Mouse (Mus musculus) neural tube, embryonic 13.5 days (tissue): Measurements from ENCODE around the gene Zfp787. TPM values are rescaled to one million over a fixed set of nuclear protein-coding genes. Genes with fewer than 3 reads are reported as not detected.

ENCODE experiments used
- ATAC-seq: fragments of 200-750 bp; cut with Nextera tagmentation; 2 replicates; pipeline ENCODE4 v1.8.0; 2017; ENCODE audit warnings: low read depth, mild to moderate bottlenecking, moderate TSS enrichment, moderate library complexity
- H3K27ac ChIP-seq: fragments of 300-500 bp; sonication (generic); replicated peaks from 2 replicates; pipeline ENCODE4 v1.5.1; 2015; ENCODE audit warnings: moderate library complexity, mild to moderate bottlenecking, inconsistent platforms
- H3K27me3 ChIP-seq: fragments of 300-500 bp; sonication (generic); 2 replicates; pipeline ENCODE4 v1.6.1; 2015; ENCODE audit warnings: mild to moderate bottlenecking, inconsistent platforms
- H3K36me3 ChIP-seq: fragments of 300-500 bp; sonication (generic); 2 replicates; pipeline ENCODE4 v1.6.1; 2015; ENCODE audit warnings: mild to moderate bottlenecking, inconsistent platforms
- H3K4me1 ChIP-seq: fragments of 300-500 bp; sonication (generic); replicated peaks from 2 replicates; pipeline ENCODE4 v1.6.1; 2015; ENCODE audit warnings: inconsistent platforms
- H3K4me2 ChIP-seq: fragments of 300-500 bp; sonication (generic); 2 replicates; pipeline ENCODE4 v1.6.1; 2015; ENCODE audit warnings: inconsistent platforms, mild to moderate bottlenecking, moderate library complexity
- H3K4me3 ChIP-seq: fragments of 300-500 bp; sonication (generic); 2 replicates; pipeline ENCODE4 v1.5.1; 2015; ENCODE audit warnings: mild to moderate bottlenecking, inconsistent platforms
- H3K9ac ChIP-seq: fragments of 300-500 bp; sonication (generic); 2 replicates; pipeline ENCODE4 v1.6.1; 2015; ENCODE audit warnings: moderate library complexity, mild to moderate bottlenecking, inconsistent platforms
- H3K9me3 ChIP-seq: fragments of 300-500 bp; sonication (generic); 2 replicates; pipeline ENCODE4 v1.6.1; 2016; ENCODE audit warnings: inconsistent platforms
- WGBS: fragments of 180-500 bp; shearing (Covaris S2); methylation state at CpG from one replicate; pipeline ENCODE4 v1.1.7; 2015; 5-methylcytosine and 5-hydroxymethylcytosine counted together
- polyA plus RNA-seq: library from polyadenylated mRNA; unstranded; fragments of >200 nt; fragmentation: Nextera tagmentation; extraction: Ambion mirVana; gene quantifications from 2 replicates; pipeline ENCODE4 v1.2.1, GENCODE M21; 2015

Gene Zfp787
- 23.0 and 23.7 TPM in 2 replicates for polyA plus RNA-seq

- peak within 1 kb of the TSS; percentile 92 for H3K9ac ChIP-seq
- H3K27ac ChIP-seq: peak within 1 kb of the TSS; percentile 97
- H3K4me3 ChIP-seq: peak within 1 kb of the TSS; percentile 83
- ATAC-seq: peak; percentile 98
- WGBS: under 1% methylated on average over 49 of the region's 54 CpGs
- H3K9me3 ChIP-seq: no peaks in the 10 kb centered on the region
- peaks cover 42% of the 10 kb centered on the region for H3K4me1 ChIP-seq
- peak within 1 kb of the TSS; percentile 96 for H3K4me2 ChIP-seq
- no peaks in the 10 kb centered on the region for H3K36me3 ChIP-seq
- no peaks in the 10 kb centered on the region for H3K27me3 ChIP-seq
Observed at GRCm38 (mm10) chr7:6155901-6156411, at the start of gene Zfp787. TSS of gene Zfp787 (minus strand) at chr7:6155997.

- no peak overlapping the region for H3K4me2 ChIP-seq
- H3K27ac ChIP-seq: no peak overlapping the region
- no peaks in the 10 kb centered on the region for H3K27me3 ChIP-seq
- no peak overlapping the region for H3K4me3 ChIP-seq
- no peak for ATAC-seq
- peaks cover 7% of the 10 kb centered on the region; the same call in 1 of the 2 replicates for H3K9me3 ChIP-seq
- WGBS: 81% methylated on average over 3 of the region's 3 CpGs
- no peaks in the 10 kb centered on the region for H3K36me3 ChIP-seq
- H3K4me1 ChIP-seq: no peaks in the 10 kb centered on the region
- no peak overlapping the region for H3K9ac ChIP-seq
Observed at GRCm38 (mm10) chr7:6204200-6204599, 48.4 kb upstream of the Zfp787 start.

DNA sequence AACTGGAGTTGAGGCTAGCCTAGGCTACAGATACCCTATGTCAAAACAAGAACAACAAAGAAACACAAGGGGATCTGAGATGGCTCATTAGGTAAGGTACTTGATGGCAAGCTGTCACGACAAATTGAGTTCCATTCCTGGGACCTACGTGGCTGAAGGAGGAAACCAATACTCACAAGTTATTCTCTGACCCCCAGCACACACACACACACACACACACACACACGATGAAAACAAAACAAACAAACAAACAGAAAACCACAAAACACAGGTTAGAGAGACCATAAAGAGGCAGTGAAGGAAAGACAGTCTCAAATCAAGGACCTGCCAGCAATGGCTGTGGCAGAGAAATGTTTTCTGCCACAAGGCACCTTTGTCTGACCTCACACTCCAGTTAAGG lies 41.0 kb upstream of the Zfp787 start, which contains the start of gene Galp:
Gene Galp (plus strand): TSS at position 301 of the 400 bp plus-strand sequence.
- Histone ChIP-seq H3K27me3 (no peaks in the 10 kb centered on the region), H3K27ac (no peak within 1 kb of the TSS), H3K4me2 (no peak within 1 kb of the TSS), H3K36me3 (no peaks in the 10 kb centered on the region), H3K9ac (no peak within 1 kb of the TSS), H3K4me1 (no peaks in the 10 kb centered on the region), H3K9me3 (peaks cover 7% of the 10 kb centered on the region; the same call in 1 of the 2 replicates), H3K4me3 (no peak within 1 kb of the TSS)
- WGBS: 68% methylated on average over 3 of the region's 3 CpGs
- ATAC-seq: no peak

DNA sequence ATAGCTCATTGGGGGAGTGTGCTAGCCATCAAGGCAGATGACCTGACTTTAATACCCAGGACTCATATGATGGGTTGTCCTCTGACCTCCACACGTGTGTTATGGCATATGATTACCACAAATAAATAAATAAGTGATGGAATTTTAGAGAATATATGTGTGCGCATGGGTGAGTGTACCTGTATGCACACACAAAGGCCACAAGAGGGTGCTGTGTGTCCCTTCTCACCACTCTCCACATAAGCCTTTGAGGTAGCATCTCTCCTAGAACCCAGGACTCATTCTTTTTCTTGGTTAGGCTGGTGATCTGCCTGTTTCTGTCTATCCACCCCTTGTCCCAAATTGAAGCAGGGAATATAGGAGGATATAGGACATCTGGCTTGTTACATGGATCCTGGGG lies 40.0 kb upstream of the Zfp787 start:
- H3K9me3 ChIP-seq: peaks cover 7% of the 10 kb centered on the region; the same call in 1 of the 2 replicates
- no peaks in the 10 kb centered on the region for H3K27me3 ChIP-seq
- ATAC-seq: no peak
- no peak overlapping the region for H3K9ac ChIP-seq
- no peaks in the 10 kb centered on the region for H3K36me3 ChIP-seq
- H3K4me3 ChIP-seq: no peak overlapping the region
- WGBS: 49% methylated on average over 2 of the region's 2 CpGs
- no peaks in the 10 kb centered on the region for H3K4me1 ChIP-seq
- no peak overlapping the region for H3K4me2 ChIP-seq
- no peak overlapping the region for H3K27ac ChIP-seq

DNA sequence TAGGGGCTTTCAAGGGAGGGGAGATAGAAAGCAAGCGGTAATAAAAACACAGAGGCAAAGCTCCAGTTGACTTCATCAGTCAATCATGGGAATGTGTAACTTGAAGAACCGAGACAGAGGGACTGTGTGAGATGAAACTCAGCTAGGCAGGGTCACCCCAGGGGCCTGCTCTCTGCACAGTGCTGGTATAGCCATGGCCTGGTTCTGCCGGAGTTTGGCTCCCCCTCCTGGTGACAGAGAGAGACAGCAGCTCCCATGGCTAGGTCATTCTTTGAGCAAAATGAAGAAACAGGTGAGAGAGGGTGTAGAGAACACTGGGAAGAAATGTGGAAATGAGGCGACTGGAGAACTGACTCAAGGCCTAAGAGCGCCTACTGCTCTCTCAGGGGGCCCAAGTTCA lies 38.3 kb upstream of the Zfp787 start:
- no peaks in the 10 kb centered on the region for H3K4me1 ChIP-seq
- H3K27ac ChIP-seq: no peak overlapping the region
- ATAC-seq: peak; percentile 74
- H3K27me3 ChIP-seq: no peaks in the 10 kb centered on the region
- no peak overlapping the region for H3K4me3 ChIP-seq
- 21% methylated on average over 5 of the region's 5 CpGs for WGBS
- H3K4me2 ChIP-seq: no peak overlapping the region
- no peak overlapping the region for H3K9ac ChIP-seq
- peaks cover 15% of the 10 kb centered on the region for H3K36me3 ChIP-seq
- H3K9me3 ChIP-seq: no peaks in the 10 kb centered on the region

DNA sequence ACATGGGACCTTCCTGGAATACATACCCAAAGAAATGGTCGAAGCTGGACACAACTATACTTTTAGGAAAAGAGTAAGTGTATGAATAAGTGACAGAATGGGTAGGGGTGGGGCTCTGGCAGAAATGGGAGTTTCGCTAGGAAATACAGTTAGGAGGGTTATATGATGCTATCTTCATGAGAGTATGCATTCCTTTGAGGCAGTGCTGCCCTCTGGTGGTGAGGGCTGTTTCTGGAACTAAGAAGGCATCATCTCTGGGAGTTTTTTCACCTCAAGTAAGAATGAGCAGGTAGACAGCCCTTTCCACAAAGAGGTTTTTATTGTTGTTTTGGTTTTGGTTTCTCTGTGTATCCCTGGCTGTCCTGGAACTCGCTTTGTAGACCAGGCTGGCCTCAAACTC lies 35.6 kb upstream of the Zfp787 start:
- no peak for ATAC-seq
- WGBS: 36% methylated on average over 3 of the region's 3 CpGs
- no peak overlapping the region for H3K27ac ChIP-seq

DNA sequence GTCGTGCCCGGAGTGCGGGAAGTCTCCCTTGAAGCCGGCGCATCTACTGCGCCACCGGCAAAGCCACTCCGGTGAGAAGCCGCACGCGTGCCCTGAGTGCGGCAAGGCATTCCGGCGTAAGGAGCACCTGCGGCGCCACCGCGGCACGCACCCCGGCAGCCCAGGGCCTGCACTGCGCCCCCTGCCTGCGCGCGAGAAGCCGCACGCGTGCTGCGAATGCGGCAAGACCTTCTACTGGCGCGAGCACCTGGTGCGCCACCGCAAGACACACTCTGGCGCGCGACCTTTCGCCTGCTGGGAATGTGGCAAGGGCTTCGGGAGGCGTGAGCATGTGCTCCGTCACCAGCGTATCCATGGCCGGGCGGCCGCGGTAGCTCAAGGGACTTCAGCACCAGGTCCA lies 33.7 kb upstream of the Zfp787 start:
- no peak overlapping the region for H3K9ac ChIP-seq
- H3K9me3 ChIP-seq: no peaks in the 10 kb centered on the region
- H3K27ac ChIP-seq: no peak overlapping the region
- no peaks in the 10 kb centered on the region for H3K4me1 ChIP-seq
- no peak overlapping the region for H3K4me2 ChIP-seq
- 29% methylated on average over 45 of the region's 45 CpGs for WGBS
- peaks cover 59% of the 10 kb centered on the region for H3K36me3 ChIP-seq
- no peak for ATAC-seq
- H3K27me3 ChIP-seq: no peaks in the 10 kb centered on the region
- H3K4me3 ChIP-seq: no peak overlapping the region

More for the DNA sequence above, 35.6 kb upstream of the Zfp787 start:
- Histone ChIP-seq H3K4me2 (no peak overlapping the region), H3K4me3 (no peak overlapping the region), H3K27me3 (no peaks in the 10 kb centered on the region), H3K36me3 (peaks cover 42% of the 10 kb centered on the region), H3K4me1 (no peaks in the 10 kb centered on the region), H3K9ac (no peak overlapping the region), H3K9me3 (no peaks in the 10 kb centered on the region)

DNA sequence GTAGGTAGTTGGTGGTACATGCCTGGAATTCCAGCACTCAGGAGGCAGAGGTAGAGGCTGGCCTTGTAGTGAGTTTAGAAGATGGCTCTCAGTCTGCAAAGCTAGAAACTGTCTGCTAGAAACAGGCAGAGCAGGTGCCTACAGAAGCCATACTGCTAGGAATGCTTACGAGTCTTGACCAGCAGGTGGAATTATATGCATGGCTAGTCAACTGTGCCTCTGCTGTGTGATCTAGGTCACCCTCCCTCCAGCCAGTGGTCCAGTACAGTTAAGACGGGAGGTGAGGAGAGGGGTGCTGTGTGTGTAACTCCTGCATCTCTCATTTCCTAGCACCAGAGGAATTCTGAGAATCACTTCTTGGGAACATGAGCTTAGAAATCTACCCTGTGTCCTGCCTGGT lies 31.0 kb upstream of the Zfp787 start:
- Histone ChIP-seq H3K4me2 (no peak overlapping the region), H3K27me3 (no peaks in the 10 kb centered on the region), H3K4me3 (no peak overlapping the region), H3K9me3 (no peaks in the 10 kb centered on the region), H3K27ac (no peak overlapping the region), H3K36me3 (peaks cover 78% of the 10 kb centered on the region), H3K9ac (no peak overlapping the region), H3K4me1 (no peaks in the 10 kb centered on the region)
- WGBS: 86% methylated on average over 2 of the region's 2 CpGs
- ATAC-seq: no peak

DNA sequence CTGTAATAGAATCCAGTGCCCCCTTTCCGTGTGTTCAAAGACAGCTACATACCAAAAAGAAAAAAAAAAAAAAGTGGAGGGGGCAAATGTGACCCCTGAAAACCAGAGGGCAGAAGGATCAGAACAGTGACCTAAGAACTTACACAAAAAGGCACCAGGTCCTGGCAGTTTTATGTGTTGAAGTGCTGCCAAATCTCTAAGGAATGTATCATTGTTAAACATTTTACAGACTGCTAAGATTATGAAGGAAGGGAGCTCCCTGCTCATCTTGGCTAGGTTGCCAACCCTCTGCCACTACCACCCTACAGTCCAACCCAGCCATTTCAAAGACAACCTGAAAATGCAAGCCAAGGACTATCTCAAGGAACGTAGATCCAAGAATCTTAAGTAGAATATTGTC lies 30.4 kb upstream of the Zfp787 start:
- whole genome bisulfite sequencing: 90% methylated on average over 2 of the region's 2 CpGs
- ATAC-seq: no peak
- no peaks in the 10 kb centered on the region for H3K9me3 ChIP-seq
- H3K4me3 ChIP-seq: no peak overlapping the region
- H3K4me2 ChIP-seq: no peak overlapping the region
- no peak overlapping the region for H3K27ac ChIP-seq
- H3K4me1 ChIP-seq: no peaks in the 10 kb centered on the region
- no peak overlapping the region for H3K9ac ChIP-seq
- no peaks in the 10 kb centered on the region for H3K27me3 ChIP-seq
- H3K36me3 ChIP-seq: peaks cover 79% of the 10 kb centered on the region

DNA sequence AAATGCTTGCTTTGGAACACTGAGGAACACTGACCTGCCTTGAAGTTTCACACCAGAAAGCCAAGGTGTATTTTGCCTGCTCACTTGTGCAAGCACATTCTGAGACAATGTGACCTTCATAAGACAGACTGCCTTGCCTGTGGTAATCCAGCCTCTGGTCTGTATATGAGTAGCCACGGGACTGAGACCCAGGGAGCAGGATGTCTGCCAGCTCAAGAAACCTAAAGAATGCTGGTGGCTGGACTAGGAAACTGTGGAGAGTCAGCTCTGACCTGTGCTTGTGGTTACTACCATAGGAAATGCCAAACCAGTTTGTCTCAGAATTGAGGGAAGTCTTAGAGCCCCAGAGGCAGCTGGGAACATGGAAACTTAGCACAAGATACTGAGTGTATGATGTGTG lies 29.6 kb upstream of the Zfp787 start:
- no peak overlapping the region for H3K4me2 ChIP-seq
- H3K36me3 ChIP-seq: peaks cover 82% of the 10 kb centered on the region
- H3K27me3 ChIP-seq: no peaks in the 10 kb centered on the region
- H3K9me3 ChIP-seq: no peaks in the 10 kb centered on the region
- H3K27ac ChIP-seq: no peak overlapping the region
- 97% methylated on average over 1 of the region's 1 CpGs for WGBS
- no peak overlapping the region for H3K4me3 ChIP-seq
- H3K4me1 ChIP-seq: no peaks in the 10 kb centered on the region
- no peak for ATAC-seq
- no peak overlapping the region for H3K9ac ChIP-seq

DNA sequence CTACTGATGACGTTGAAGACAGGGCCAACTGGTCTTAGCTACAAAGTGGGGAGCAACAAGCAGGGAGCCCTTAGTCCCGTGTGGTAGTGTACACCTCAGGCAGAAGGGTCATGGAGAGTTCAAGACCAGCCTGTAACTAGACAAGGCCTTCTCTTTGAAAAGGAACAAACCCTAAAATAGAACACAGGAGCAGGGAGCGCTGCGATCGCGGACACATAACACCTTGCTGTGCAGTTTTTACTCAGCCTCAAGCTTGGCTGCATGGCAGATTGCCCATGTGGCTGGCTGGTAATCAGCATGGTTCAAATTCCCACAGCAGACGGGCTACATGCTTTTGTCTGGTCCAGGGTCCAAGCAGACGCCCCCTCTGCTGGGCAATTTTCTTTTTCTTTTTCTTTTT lies 28.7 kb upstream of the Zfp787 start:
- Histone ChIP-seq H3K4me3 (no peak overlapping the region), H3K4me2 (no peak overlapping the region), H3K36me3 (peaks cover 79% of the 10 kb centered on the region), H3K27ac (no peak overlapping the region), H3K9ac (no peak overlapping the region), H3K9me3 (no peaks in the 10 kb centered on the region), H3K27me3 (no peaks in the 10 kb centered on the region), H3K4me1 (no peaks in the 10 kb centered on the region)
- no peak for ATAC-seq
- WGBS: 89% methylated on average over 8 of the region's 8 CpGs

DNA sequence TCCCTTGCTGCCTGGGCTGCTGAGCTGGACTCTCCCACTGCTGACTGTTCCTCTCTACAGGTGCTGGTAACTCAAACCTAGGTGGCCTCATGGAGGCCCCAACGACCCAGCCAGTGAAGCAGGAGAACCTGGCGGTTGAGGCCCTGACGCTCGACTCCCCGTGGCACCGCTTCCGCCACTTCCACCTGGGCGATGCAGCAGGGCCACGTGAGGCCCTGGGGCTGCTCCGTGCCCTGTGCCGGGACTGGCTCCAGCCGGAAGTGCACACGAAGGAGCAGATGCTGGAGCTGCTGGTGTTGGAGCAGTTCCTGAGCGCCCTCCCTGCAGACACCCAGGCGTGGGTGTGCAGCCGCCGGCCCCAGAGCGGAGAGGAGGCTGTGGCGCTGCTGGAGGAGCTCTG lies 28.0 kb upstream of the Zfp787 start:
- Histone ChIP-seq H3K27me3 (no peaks in the 10 kb centered on the region), H3K9me3 (no peaks in the 10 kb centered on the region), H3K27ac (no peak overlapping the region), H3K4me2 (no peak overlapping the region), H3K4me1 (no peaks in the 10 kb centered on the region), H3K36me3 (peaks cover 77% of the 10 kb centered on the region), H3K4me3 (no peak overlapping the region), H3K9ac (no peak overlapping the region)
- no peak for ATAC-seq
- WGBS: 95% methylated on average over 19 of the region's 19 CpGs

DNA sequence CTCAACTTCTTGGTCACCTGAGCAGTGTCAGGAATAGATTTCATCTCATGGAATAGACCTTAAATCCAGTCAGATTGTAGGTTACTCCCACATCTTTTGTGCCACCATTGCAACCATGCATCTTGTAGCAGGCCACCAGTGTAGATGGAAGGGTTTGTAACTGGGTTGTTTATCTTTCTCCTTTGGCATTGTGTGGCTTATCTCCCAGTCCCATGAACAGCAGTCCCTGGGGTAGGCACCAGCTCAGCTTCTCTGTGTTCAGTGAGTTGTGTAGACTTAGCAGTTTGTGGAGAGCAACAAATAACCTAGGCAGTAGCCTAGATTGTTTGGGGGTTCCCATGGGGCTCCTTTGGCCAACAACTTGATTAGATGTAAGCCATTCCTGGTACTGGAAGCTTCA lies 27.1 kb upstream of the Zfp787 start:
- Histone ChIP-seq H3K4me1 (no peaks in the 10 kb centered on the region), H3K27ac (no peak overlapping the region), H3K9me3 (no peaks in the 10 kb centered on the region), H3K27me3 (no peaks in the 10 kb centered on the region), H3K36me3 (peaks cover 73% of the 10 kb centered on the region), H3K4me2 (no peak overlapping the region), H3K9ac (no peak overlapping the region), H3K4me3 (no peak overlapping the region)
- no peak for ATAC-seq
